Mouse (Mus musculus): ENCODE data around the gene Scap. TPM values are rescaled to one million over a fixed set of nuclear protein-coding genes. Genes with fewer than 3 reads are reported as not detected.
"Not testable (repeated sequence)": the region's sequence is repeated elsewhere in the genome, so short reads cannot be mapped to it uniquely, and the experiment has no call there.

Gene Scap
- polyA plus RNA-seq, 3 experiments from 2014 or later: 10.8 to 15.9 (median 11.1) TPM

DNA sequence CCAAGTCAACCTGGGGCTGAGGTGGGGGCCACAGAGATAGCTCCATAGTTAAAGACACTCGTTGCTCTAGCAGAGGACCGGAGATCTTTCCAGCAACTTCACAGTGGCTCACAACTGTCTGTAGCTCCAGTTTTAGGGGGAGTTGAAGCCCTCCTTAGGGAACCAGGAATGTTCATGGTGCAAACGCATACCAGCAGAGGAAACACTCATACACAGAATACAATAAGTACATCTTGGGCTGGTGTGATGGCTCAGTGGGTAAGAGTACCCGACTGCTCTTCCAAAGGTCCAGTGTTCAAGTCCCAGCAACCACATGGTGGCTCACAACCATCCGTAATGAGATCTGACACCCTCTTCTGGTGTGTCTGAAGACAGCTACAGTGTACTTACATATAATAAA lies 2.2 kb upstream of the Scap start:
- ATAC-seq: not testable (repeated sequence)

DNA sequence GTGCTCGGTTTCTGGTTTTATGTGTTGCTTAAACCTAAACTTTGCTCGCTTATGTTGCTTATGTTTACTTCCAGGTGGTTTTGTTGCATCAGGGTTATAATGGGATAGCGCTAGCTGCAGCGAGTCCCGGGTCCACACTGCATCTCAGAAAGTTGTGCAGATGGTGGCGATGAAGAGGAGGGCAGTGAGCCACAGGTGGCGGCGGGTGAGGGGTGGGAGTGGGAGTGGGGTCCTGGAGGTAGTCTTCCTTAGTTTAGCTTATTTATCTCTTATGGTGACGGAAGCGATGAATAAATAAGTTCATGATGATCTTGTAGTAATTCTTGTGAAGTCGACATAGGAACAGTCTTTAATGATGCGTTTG lies 790 bp downstream of the Scap start:
- no peak for ATAC-seq

DNA sequence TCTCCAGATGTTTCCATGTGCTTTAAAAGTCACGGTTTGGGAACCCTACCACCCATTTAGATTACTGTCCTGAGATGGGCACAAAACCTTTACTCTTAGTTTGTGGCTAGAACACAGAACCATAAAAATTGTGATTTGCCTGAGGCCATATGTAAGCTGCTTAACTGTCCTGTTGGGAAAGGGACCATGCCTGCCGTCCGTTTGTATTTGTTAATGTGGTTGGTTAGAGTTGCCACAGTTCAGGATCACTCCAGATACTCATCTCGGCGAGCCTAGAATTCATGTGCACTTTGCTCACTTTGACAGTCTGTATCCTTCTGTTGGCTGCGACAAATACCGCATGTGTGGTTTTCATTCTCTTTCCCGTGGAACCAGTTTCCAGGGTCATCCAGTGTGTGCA lies 1.8 kb downstream of the Scap start:
- ATAC-seq: no peak

DNA sequence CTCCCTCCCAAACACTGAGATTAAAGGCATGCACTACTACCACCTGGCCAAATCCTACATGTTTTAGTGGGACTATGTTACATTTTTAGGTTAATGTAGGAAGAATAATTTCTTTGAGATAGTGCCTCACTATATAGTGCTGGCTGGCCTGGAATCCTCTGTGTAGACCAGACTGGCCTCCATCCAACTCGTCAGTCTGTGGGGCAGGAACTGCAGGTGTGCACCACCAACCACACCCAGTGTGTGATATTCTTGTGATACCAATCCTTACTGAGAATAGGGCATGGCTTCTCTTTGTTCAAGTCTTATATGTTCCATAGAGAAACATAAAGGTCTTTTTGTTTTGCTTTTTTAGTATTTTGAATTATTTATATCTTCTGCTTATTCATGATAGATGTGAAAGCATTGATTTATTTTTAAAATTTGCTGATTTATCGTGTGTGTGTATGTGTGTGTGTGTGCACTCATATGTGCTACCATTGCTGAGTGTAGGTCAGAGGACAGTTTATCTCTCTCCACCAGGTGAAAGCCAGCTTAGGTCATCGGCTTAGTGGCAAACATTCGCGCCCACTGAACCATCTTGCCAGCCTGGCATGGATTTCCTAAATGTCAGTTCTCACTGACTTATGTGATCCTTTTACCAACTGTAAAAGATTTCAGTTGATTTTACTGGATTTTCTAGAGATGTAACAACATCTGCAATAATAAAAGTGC lies 7.1 kb downstream of the Scap start:
- no peak for ATAC-seq

DNA sequence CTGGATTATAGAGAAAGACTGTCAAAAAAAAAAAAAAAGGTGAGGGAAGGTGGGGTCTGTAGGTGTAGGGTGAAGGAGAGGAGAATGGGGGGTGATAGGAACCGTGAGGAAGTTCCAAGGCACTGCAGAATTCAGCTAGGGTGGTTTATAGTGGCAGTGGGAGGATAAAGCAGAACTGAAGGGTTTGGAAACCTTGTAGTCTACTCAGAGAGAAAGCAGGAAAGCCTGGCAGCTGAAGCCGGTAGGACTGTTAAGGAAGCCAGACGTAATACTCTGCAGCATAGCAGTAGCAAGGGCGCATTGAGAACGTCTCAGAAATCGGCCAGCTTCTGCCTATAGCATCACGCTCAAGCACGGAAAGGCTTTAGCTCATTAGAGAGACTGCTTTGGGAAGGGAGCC lies 8.9 kb downstream of the Scap start:
- ATAC-seq: no peak

DNA sequence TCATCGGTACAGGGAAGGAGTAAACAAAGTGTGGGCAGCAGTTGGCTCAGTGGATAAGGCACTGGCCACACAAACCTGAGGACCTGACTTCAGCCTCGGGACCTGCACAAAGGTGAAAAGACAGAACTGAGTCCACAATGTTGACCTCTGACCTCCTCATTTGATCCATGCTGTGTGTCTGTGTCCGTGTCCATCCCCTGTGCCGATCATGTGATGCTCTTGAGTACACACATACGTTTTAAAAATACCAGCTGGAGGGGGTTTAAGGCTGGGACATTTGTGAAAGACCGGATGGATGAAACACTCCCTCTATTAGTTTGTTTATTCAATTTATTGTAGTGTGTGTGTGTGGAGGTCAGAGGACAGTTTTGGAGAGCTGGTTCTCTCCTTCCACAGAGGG lies 10.7 kb downstream of the Scap start:
- ATAC-seq: no peak

DNA sequence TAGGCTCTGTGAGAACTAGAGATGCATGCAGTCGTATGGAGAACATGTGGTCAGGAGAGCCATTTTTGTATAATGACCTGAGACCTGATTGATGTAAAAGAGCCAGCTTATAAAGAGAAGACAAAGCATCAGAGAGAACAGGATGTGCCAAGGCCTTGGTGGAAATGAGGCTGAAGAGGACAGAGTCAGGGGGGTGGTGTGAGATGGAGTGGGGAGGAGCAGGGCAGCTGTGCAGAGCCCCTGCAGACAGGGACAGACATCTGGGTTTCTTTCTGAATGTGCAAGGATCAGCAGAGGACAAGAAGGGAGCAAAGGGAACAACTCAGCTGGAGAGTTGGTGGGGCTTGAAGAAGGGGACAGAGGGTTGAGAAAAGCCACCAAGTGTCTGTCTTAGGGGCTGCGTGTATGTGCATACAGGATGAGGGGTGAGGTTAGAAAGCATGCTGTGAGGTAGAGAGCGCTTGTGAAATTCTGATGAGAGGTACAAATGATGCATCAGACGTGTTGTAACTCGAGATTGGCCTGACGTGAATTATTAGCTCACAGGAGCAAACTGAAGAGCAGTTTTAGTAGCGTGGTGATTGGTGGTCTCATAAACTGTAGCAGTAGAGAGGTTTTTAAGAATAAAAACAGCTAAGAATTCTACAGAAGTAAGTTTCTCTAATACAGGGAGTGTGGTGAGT lies 12.1 kb downstream of the Scap start:
- ATAC-seq: no peak

DNA sequence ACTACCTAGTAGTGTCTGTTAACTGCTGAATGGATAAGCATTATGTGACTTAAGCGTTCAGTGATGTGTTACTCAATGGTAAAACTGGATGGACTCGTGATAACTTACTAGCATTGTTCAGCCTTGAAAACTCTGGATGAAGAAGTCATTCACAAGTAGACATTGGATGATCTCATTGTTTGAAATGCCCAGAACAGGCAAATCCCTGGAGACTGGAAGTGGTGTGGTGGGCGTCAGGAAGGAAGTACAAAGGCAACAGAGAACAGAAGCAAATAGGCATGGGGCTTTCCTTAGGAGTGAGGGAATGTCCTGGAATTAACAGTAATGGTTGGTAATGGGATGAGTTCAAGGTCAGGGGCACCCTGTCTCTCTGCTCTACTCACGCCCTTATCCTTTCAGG lies 15.8 kb downstream of the Scap start:
- no peak for ATAC-seq

DNA sequence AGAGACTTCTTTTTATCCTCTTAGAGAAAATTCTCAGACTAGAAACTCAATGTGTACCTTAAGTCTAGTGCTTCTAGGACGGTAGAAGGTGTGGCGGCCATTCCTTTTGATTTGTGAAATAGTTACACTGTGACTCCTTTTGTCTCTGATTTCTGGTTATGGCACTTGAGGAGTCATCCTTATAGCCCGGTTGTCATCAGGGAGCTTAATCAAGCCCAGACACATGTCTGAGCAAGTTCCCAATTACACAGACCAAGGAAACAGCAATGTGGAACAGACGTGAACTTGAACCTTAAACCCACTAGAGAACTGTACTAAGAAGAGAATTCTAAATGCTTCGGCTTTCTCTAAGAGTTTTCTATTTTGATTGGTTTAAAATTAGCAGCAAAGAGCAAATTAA lies 17.1 kb downstream of the Scap start:
- ATAC-seq: no peak

DNA sequence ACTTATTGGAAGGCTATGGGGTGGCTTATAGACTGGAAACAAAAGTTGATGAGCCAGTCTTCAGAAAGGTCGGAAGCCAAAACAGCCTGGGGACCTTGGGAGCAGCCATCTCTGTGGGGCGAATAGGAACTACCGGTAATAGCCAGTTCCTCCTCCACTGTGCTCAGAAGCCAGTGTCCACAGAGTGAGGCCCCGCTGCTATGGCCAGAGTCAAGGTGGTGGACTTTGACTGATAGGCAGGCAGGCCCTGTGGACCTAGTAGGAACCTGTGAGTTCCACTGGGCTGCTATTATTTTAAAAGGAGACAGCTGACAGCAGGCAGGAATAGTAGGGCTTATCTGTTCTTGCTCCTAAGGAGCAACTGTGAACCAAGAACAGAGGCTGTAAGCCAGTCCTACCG lies 17.5 kb downstream of the Scap start:
- ATAC-seq: no peak

DNA sequence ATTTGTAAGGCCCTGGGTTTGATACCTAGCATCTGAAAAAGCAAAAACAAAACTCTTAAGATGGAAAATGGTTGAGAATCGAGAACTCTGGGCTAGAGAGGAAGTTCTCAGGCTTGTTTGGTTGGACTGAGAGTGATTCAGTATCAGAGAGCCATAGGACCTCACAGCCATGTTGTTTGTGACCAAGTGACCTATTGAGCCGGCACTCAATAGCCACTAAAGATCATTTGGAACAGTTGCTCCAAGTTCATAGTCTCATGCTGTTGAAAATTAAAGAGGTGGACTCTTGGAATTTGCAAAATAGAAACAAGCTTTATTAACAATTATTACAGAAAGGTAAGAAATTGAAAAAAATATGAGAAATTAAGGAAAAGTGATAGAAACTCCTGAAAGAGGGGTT lies 18.3 kb downstream of the Scap start:
- no peak for ATAC-seq

DNA sequence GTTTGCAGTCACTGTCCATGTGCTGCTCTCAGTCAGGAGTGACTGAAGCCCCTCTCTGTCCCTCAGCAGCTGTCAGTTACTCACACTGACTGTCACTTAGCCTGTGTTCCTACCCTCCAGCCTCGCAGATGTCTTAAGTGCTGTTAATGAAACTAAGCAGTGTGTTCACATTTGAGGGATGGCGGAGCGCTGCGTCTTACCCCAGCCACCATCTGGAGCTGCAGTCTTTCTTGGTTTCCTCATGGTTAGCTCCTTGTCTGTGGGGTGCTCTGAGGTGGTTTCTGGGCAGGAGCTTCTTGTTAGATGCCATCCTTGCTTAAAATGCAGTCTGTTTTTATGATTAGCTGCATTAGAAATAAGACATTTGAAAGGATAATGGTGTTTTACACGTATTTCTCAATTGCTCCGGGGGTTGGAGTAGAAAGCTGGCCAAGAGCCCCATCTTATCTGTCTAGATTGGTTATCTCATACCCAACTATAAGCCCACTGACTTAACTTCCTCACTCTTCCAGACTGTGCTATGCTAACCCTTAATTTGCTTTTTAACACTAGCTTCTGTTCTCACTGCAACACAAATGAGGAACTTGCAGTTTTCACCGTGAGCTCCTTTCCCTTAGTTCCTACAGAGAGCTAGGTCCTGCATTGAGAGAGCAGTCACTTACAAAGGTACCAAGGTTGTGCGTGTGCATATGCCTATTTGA lies 19.0 kb downstream of the Scap start:
- no peak for ATAC-seq

DNA sequence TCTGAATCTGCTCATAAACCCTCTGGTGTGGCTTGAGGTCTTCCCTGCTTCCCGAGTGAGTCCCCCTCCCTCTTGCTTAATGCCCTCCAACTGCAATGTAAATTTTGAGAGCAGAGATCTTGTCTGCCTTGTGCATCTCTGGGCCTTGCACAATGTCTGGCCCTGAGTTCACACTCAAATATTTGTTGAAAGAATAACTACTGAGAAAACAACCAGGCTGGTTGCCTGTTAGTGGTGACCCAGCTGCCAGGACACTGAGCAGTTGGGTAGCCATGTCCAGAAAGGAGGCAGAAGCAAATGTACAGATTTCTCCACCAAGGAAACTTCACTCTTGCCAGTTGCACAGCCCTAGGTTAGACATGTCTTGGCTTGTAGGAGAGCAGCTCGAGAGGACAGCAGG lies 25.3 kb downstream of the Scap start:
- ATAC-seq: no peak

DNA sequence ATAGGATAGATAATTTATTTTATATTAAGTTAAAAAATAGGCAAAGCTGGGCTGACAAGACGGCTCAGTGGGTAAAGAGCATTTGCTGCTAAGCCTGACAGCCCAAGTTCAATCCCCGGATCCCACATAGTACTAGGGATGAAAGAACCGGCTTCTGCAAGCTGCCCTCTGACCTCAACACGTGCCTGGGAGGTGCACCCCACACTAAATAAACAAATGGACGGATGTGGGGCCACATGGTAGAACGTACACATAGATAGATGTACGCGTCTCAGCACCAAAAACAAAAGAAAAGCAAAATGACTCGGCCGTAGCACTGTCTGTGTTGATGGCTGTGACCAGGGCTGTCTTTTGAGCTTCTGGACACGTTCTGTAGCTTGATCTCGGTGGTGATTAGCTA lies 28.2 kb downstream of the Scap start:
- ATAC-seq: no peak

DNA sequence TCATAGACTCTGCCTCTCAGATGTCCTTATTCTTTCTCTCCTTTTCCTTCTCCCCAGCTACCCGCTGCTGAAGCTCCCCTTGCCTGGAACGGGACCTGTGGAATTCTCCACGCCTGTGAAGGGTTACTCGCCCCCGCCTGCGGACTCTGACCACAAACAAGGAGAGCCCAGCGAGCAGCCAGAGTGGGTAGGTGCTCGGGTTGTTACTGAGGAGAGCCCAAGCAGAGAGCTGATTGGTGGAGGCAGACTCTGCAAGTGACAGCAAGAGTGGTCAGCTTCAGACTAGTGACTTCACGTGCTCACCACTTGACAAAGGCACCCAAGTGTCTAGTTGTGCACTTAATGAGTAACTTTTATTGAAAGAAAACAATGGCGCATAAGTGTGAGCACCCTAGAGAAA lies 29.2 kb downstream of the Scap start:
- no peak for ATAC-seq

DNA sequence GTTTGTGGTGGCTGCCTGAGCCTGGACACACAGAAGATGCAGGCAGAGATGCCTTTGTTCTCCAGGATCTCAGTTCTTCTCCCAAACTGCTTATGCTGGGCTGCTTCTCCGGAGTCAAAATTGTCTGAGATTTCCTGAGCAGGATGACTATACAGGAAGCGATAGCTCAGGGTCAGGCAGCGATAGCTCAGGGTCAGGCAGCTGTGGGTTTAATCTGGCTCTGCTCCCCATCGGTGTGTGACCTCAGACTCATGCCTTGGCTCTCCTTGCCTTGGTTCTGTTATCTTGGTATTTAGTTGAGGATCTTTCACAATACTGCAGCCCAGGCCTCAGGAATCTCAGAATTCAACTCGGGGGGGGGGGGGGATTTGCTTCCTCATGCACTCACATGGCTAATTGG lies 33.7 kb downstream of the Scap start:
- no peak for ATAC-seq

DNA sequence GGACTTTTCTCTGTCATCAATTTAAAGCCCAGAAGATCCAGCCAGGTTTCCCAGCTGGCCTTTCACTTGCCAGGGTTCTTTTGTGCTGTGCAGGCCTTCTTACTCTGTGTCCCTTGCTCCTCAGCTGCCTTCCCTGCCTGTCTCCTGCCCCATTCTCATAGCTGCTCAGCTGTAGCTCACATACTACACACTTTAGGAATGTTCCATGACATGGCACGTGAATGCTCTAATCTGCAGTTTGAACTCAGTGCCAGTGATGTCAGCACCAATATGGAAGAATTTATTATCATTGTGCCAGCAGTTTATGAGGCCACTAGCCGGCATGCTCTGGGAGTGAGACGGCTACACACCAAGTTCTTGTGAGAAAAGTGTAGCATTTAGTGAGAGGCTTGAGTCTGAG lies 36.8 kb downstream of the Scap start:
- no peak for ATAC-seq

DNA sequence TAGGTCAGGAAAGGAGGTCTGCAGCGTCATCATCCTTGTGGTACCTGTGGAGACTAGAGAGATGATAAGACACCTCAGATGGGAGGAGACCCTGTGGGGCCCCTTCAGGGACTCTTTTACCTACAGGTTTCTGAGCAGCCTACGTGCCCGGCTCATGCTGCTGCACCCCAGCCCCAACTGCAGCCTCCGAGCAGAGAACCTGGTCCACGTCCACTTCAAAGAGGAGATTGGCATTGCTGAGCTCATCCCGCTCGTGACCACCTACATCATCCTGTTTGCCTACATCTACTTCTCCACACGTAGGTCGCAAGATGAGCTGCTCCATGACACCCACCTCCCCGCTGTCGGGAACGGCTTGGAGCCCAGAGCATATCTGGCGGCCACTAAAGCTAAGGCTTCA lies 40.8 kb downstream of the Scap start:
- ATAC-seq: no peak

DNA sequence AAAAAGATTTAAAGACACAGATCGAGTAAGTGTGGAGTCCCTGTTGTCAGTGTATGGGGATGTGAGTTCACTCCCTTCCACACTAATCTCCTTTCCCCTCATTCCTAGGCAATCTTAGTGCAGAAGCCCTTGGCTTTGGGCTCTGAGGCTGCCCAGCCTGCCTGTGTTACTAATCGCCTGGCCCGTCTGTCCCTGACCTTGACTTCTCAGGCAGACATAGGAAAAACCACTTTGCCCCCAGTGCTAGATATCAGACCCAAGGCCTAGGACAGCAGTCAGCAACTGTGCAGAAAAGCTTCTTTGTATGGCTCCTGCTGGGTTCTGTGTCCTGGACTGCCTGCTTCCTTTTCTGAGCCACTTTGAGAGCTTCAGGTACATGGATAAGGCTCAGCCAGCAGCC lies 42.6 kb downstream of the Scap start:
- no peak for ATAC-seq

DNA sequence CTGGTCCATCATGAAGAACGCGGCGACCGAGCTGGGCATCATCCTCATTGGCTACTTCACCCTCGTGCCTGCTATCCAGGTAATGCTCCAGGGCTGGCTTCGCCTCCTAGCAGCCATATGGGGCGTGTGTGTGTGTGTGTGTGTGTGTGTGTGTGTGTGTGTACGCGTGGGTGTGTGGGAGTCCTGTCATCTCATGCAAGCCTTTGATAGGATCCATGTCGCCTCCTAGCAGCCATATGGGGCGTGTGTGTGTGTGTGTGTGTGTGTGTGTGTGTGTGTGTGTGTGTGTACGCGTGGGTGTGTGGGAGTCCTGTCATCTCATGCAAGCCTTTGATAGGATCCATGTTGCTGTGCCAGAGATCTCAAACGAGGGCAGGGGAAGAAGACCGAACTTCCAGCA lies 44.6 kb downstream of the Scap start:
- not testable (repeated sequence) for ATAC-seq

DNA sequence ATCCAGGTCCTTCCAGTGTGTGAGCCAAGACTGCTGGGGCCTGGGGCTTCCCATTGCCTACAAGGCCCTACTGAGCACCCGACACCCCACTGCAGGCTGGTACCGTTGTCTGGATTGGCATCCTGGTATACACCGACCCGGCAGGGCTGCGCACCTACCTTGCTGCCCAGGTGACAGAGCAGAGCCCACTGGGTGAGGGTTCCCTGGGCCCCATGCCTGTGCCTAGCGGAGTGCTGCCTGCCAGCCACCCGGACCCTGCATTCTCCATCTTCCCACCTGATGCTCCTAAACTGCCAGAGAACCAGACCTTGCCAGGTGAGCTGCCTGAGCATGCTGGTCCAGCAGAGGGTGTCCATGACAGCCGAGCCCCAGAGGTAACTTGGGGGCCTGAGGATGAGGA lies 46.3 kb downstream of the Scap start:
- no peak for ATAC-seq

DNA sequence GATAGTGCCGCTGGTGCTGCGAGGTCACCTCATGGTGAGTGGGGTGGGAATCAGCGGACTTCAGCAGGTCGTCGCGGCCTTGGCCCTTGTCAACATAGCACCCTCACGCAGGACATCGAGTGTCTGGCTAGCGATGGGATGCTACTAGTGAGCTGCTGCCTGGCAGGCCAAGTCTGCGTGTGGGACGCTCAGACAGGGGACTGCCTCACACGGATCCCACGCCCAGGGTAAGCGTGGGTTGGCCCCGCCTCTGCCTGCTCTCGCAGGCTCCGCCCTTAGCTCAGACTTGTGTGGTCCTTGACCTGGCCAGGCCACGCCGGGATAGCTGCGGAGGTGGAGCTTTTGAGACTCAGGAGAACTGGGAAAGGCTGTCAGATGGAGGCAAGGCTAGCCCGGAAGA lies 47.6 kb downstream of the Scap start:
- ATAC-seq: no peak

DNA sequence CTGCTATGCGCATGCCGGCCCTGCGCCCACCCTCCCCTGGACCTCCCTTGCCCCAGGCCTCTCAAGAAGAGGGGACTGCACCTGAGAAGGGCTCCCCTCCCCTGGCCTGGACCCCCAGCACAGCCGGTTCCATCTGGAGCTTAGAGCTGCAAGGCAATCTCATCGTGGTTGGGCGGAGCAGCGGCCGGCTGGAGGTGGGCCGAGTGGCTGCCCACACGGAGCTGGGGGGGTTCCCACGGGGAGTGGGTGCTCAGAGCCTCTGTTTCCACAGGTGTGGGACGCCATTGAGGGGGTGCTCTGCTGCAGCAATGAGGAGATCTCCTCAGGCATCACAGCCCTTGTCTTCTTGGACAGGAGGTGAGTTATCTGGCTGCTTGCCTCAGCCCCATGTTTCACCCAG lies 48.2 kb downstream of the Scap start:
- no peak for ATAC-seq

DNA sequence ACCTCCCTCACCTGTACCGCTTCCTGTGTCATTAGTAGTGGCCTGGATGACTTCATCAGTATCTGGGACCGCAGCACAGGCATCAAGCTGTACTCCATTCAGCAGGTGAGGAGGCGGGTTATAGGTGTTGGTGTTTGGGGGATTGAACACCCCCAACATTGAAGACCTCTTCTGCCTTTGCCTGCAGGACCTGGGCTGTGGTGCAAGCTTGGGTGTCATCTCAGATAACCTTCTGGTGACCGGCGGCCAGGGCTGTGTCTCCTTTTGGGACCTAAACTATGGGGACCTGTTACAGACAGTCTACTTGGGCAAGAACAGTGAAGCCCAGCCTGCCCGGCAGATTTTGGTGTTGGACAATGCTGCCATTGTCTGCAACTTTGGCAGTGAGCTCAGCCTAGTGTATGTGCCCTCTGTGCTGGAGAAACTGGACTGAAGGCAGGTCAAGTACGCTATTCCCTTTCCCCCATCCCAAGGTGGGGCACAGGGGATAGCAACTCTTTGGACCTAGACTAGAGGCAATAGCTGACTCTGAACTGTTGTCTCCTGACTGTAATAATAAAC lies 51.4 kb downstream of the Scap start:
- no peak for ATAC-seq
